Mouse (Mus musculus) liver, adult 2 months (tissue): ENCODE measurements around the gene Fkbp9.

ENCODE experiments used
- CTCF ChIP-seq: fragments of 200-500 bp; IDR thresholded peaks from 2 replicates; pipeline ENCODE4 v1.5.1; 2011; ENCODE audit warnings: low read depth, low read length, control low read depth
- POLR2A ChIP-seq: fragments of 200-500 bp; IDR thresholded peaks from 2 replicates; pipeline ENCODE4 v1.6.1; 2011; ENCODE audit warnings: low read length, control low read depth; ENCODE audit not compliant: insufficient read depth; ENCODE audit errors: extremely low read depth

GRCm38 (mm10) chr6:56813332-56813731, 18.5 kb upstream of the Fkbp9 start:
- TF ChIP-seq CTCF (no peak), POLR2A (no peak)
